Mouse (Mus musculus) A20 (cell line): ENCODE data around the gene Tlnrd1.

Experiments used
- DNase-seq: peaks from one replicate; pipeline ENCODE4 v3.0.0-alpha.2; 2011; ENCODE audit warnings: low read depth, low spot score

Tlnrd1 gene

GRCm38 (mm10) chr7:83884921-83885532, 922 bp upstream of the Tlnrd1 start:
- peak; percentile 17 for DNase-seq

- peak; percentile 87 for DNase-seq
These were observed 657 bp downstream of the Tlnrd1 start for GRCm38 (mm10) chr7:83883276-83884020.

- DNase-seq, result peak; percentile 84
These were observed 1.4 kb downstream of the Tlnrd1 start for GRCm38 (mm10) chr7:83882633-83883275.

GRCm38 (mm10) chr7:83882150-83882632, 1.9 kb downstream of the Tlnrd1 start:
- DNase-seq, result no peak

- DNase-seq, result peak; percentile 82
These were observed 5.2 kb downstream of the Tlnrd1 start for GRCm38 (mm10) chr7:83878676-83879448.

GRCm38 (mm10) chr7:83877088-83877487, 7.0 kb downstream of the Tlnrd1 start:
- no peak for DNase-seq

GRCm38 (mm10) chr7:83869839-83870543, 14.1 kb downstream of the Tlnrd1 start:
- no peak for DNase-seq

- DNase-seq, result no peak
These were observed 15.9 kb downstream of the Tlnrd1 start for GRCm38 (mm10) chr7:83868200-83868599.

- DNase-seq, result no peak
These were observed 20.6 kb downstream of the Tlnrd1 start for GRCm38 (mm10) chr7:83863554-83863953.

GRCm38 (mm10) chr7:83859378-83860083, 24.6 kb downstream of the Tlnrd1 start:
- DNase-seq, result peak; percentile 56

- peak; percentile 49 for DNase-seq
These were observed 26.2 kb downstream of the Tlnrd1 start for GRCm38 (mm10) chr7:83857921-83858320.

- DNase-seq, result no peak
These were observed 27.0 kb downstream of the Tlnrd1 start for GRCm38 (mm10) chr7:83857208-83857488.

- no peak for DNase-seq
These were observed 27.5 kb downstream of the Tlnrd1 start for GRCm38 (mm10) chr7:83856353-83857207.

- peak; percentile 73 for DNase-seq
These were observed 28.9 kb downstream of the Tlnrd1 start for GRCm38 (mm10) chr7:83855203-83855602.

- peak; percentile 85 for DNase-seq
These were observed 31.4 kb downstream of the Tlnrd1 start for GRCm38 (mm10) chr7:83852381-83853380.

GRCm38 (mm10) chr7:83851569-83852380, 32.3 kb downstream of the Tlnrd1 start:
- DNase-seq, result no peak

GRCm38 (mm10) chr7:83847187-83848075, 36.7 kb downstream of the Tlnrd1 start:
- no peak for DNase-seq
